Mouse (Mus musculus) lung, embryonic 14.5 days (tissue): ENCODE measurements around the gene Plac9a. TPM values are rescaled to one million over a fixed set of nuclear protein-coding genes. Genes with fewer than 3 reads are reported as not detected.
"Not testable (repeated sequence)": the region's sequence is repeated elsewhere in the genome, so short reads cannot be mapped to it uniquely, and the experiment has no call there.

Source experiments
- ATAC-seq: fragments of 200-750 bp; cut with Nextera tagmentation; 2 replicates; pipeline ENCODE4 v1.8.0; 2017; ENCODE audit warnings: mild to moderate bottlenecking, moderate TSS enrichment, moderate library complexity; ENCODE audit not compliant: insufficient read depth
- DNase-seq: peaks from one replicate; pipeline ENCODE4 v3.0.0-alpha.2; 2015
- H3K27ac ChIP-seq: fragments of 300-500 bp; sonication (generic); 2 replicates; pipeline ENCODE4 v1.5.1; 2014; ENCODE audit warnings: low read depth, mild to moderate bottlenecking, moderate library complexity
- H3K27me3 ChIP-seq: fragments of 300-500 bp; sonication (generic); 2 replicates; pipeline ENCODE4 v1.6.1; 2014; ENCODE audit warnings: low read length, control low read depth; ENCODE audit not compliant: insufficient read depth
- H3K36me3 ChIP-seq: fragments of 300-500 bp; sonication (generic); 2 replicates; pipeline ENCODE4 v1.6.1; 2014; ENCODE audit warnings: control low read depth; ENCODE audit not compliant: insufficient read depth
- H3K4me1 ChIP-seq: fragments of 300-500 bp; sonication (generic); 2 replicates; pipeline ENCODE4 v1.6.1; 2014; ENCODE audit warnings: antibody characterized with exemption, control low read depth; ENCODE audit not compliant: insufficient read depth
- H3K4me2 ChIP-seq: fragments of 300-500 bp; sonication (generic); 2 replicates; pipeline ENCODE4 v1.6.1; 2014; ENCODE audit warnings: mild to moderate bottlenecking
- H3K4me3 ChIP-seq: fragments of 300-500 bp; sonication (generic); 2 replicates; pipeline ENCODE4 v1.5.1; 2014; ENCODE audit warnings: low read depth, low read length
- H3K9ac ChIP-seq: fragments of 300-500 bp; sonication (generic); 2 replicates; pipeline ENCODE4 v1.6.1; 2014
- H3K9me3 ChIP-seq: fragments of 300-500 bp; sonication (generic); 2 replicates; pipeline ENCODE4 v1.6.1; 2016; ENCODE audit warnings: low read depth, low read length, control low read depth
- CTCF ChIP-seq: IDR thresholded peaks from 2 replicates; pipeline ENCODE4 v1.5.1; 2016; ENCODE audit warnings: antibody characterized with exemption, low read depth
- WGBS: fragments of 180-500 bp; shearing (Covaris S2); extraction: QIAGEN DNeasy Blood & Tissue Kit; methylation state at CpG from one replicate; pipeline ENCODE4 v1.1.7; 2014; 5-methylcytosine and 5-hydroxymethylcytosine counted together
- polyA plus RNA-seq: library from polyadenylated mRNA; unstranded; fragments of >200 nt; fragmentation: Nextera tagmentation; extraction: Ambion mirVana; gene quantifications from 2 replicates; pipeline ENCODE4 v1.2.1, GENCODE M21; 2014

Plac9a gene
- polyA plus RNA-seq, 1 experiment from 2014 or later, result 0.53 TPM

GRCm38 (mm10) chr14:25857168-25857621 lies 45.7 kb downstream of the Plac9a start:
- Histone ChIP-seq H3K27me3 (no peaks in the 10 kb centered on the region), H3K27ac (no peak overlapping the region), H3K36me3 (no peaks in the 10 kb centered on the region), H3K4me2 (no peak overlapping the region), H3K9ac (no peak overlapping the region), H3K4me3 (no peak overlapping the region), H3K4me1 (no peaks in the 10 kb centered on the region), H3K9me3 (no peaks in the 10 kb centered on the region)
- no peak for DNase-seq
- no peak for TF ChIP-seq CTCF
- ATAC-seq, result no peak
- 42% methylated on average over 3 of the region's 3 CpGs for whole genome bisulfite sequencing

GRCm38 (mm10) chr14:25855241-25855885 lies 47.5 kb downstream of the Plac9a start:
- Histone ChIP-seq H3K27ac (no peak overlapping the region), H3K9ac (no peak overlapping the region), H3K4me1 (no peaks in the 10 kb centered on the region), H3K4me3 (no peak overlapping the region), H3K27me3 (no peaks in the 10 kb centered on the region), H3K4me2 (no peak overlapping the region), H3K36me3 (no peaks in the 10 kb centered on the region), H3K9me3 (no peaks in the 10 kb centered on the region)
- ATAC-seq (no peak), DNase-seq (no peak)
- WGBS, result 52% methylated on average over 8 of the region's 8 CpGs
- TF ChIP-seq CTCF, result no peak

- DNase-seq (no peak), ATAC-seq (no peak)
- H3K4me2 ChIP-seq, result no peak overlapping the region
- H3K36me3 ChIP-seq, result no peaks in the 10 kb centered on the region
- H3K4me3 ChIP-seq, result no peak overlapping the region
- no peak overlapping the region for H3K9ac ChIP-seq
- 87% methylated on average over 16 of the region's 16 CpGs for WGBS
- H3K4me1 ChIP-seq, result no peaks in the 10 kb centered on the region
- TF ChIP-seq CTCF, result no peak
- H3K27ac ChIP-seq, result no peak overlapping the region
- H3K27me3 ChIP-seq, result no peaks in the 10 kb centered on the region
- H3K9me3 ChIP-seq, result no peaks in the 10 kb centered on the region
Observed at GRCm38 (mm10) chr14:25853717-25854452, 49.0 kb downstream of the Plac9a start.

- H3K9ac ChIP-seq, result no peak overlapping the region
- no peaks in the 10 kb centered on the region for H3K4me1 ChIP-seq
- H3K27ac ChIP-seq, result no peak overlapping the region
- DNase-seq, result no peak
- no peaks in the 10 kb centered on the region for H3K27me3 ChIP-seq
- WGBS, result 64% methylated on average over 6 of the region's 6 CpGs
- H3K4me2 ChIP-seq, result no peak overlapping the region
- TF ChIP-seq CTCF, result no peak
- H3K36me3 ChIP-seq, result no peaks in the 10 kb centered on the region
- ATAC-seq, result no peak
- H3K4me3 ChIP-seq, result no peak overlapping the region
- no peaks in the 10 kb centered on the region for H3K9me3 ChIP-seq
Observed at GRCm38 (mm10) chr14:25853295-25853694, 49.6 kb downstream of the Plac9a start.

GRCm38 (mm10) chr14:25852121-25852561 lies 50.8 kb downstream of the Plac9a start:
- Histone ChIP-seq H3K9ac (no peak overlapping the region), H3K4me2 (no peak overlapping the region), H3K4me3 (no peak overlapping the region), H3K27ac (no peak overlapping the region), H3K4me1 (no peaks in the 10 kb centered on the region), H3K9me3 (no peaks in the 10 kb centered on the region), H3K27me3 (no peaks in the 10 kb centered on the region), H3K36me3 (no peaks in the 10 kb centered on the region)
- no peak for TF ChIP-seq CTCF
- ATAC-seq (no peak), DNase-seq (peak; percentile 35)
- 62% methylated on average over 11 of the region's 11 CpGs for WGBS

GRCm38 (mm10) chr14:25851189-25851588 lies 51.7 kb downstream of the Plac9a start:
- Histone ChIP-seq H3K4me3 (no peak overlapping the region), H3K27ac (no peak overlapping the region), H3K4me2 (no peak overlapping the region), H3K27me3 (no peaks in the 10 kb centered on the region), H3K9me3 (no peaks in the 10 kb centered on the region), H3K4me1 (no peaks in the 10 kb centered on the region), H3K36me3 (no peaks in the 10 kb centered on the region), H3K9ac (no peak overlapping the region)
- WGBS, result 64% methylated on average over 6 of the region's 6 CpGs
- ATAC-seq (no peak), DNase-seq (no peak)
- no peak for TF ChIP-seq CTCF

- no peak for DNase-seq
- no peaks in the 10 kb centered on the region for H3K27me3 ChIP-seq
- no peak overlapping the region for H3K9ac ChIP-seq
- 93% methylated on average over 2 of the region's 2 CpGs for WGBS
- no peak overlapping the region for H3K4me2 ChIP-seq
- no peaks in the 10 kb centered on the region for H3K4me1 ChIP-seq
- ATAC-seq, result no peak
- H3K27ac ChIP-seq, result no peak overlapping the region
- no peak overlapping the region for H3K4me3 ChIP-seq
- H3K36me3 ChIP-seq, result no peaks in the 10 kb centered on the region
- H3K9me3 ChIP-seq, result no peaks in the 10 kb centered on the region
- no peak for TF ChIP-seq CTCF
Observed at GRCm38 (mm10) chr14:25850433-25850832, 52.5 kb downstream of the Plac9a start.

- ATAC-seq, H3K9ac ChIP-seq, DNase-seq, H3K27ac ChIP-seq, H3K36me3 ChIP-seq, H3K4me2 ChIP-seq, H3K27me3 ChIP-seq, H3K9me3 ChIP-seq, H3K4me1 ChIP-seq, H3K4me3 ChIP-seq: not testable (repeated sequence)
- 96% methylated on average over 3 of the region's 4 CpGs for WGBS
Observed at GRCm38 (mm10) chr14:25848708-25849107, 54.2 kb downstream of the Plac9a start.
